Mouse (Mus musculus): ENCODE results near the gene Slc30a10. TPM values are rescaled to one million over a fixed set of nuclear protein-coding genes. Genes with fewer than 3 reads are reported as not detected.

Gene Slc30a10
- polyA plus RNA-seq, 1 experiment from 2014 or later: 0.35 TPM

DNA sequence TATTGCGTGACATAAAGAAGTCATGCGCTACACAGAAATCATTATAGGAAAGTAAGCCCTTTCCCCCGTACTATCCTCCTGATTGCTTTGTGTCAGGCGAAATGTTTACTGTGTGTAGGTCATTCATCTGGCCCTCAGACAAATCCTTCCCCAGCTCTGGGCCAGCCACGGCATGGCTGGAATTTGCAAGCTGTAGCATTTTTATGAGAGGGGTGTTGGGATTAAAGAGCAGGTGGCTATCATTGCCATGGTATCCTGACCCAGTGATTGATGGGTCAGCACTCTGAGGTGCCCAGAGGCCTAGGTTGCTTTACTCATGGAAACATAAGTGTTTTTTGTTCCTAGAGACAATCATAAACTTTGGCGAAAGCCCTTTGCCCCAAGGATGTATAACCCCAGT is 35.2 kb downstream of the Slc30a10 start:
- WGBS: 51% methylated on average over 6 of the region's 6 CpGs
- no peak for ATAC-seq (ENCODE audit: insufficient number of reproducible peaks, insufficient read depth, low FRiP score, low read depth)
- Histone ChIP-seq H3K9ac (replicated peaks; ENCODE audit: low read depth, low read length) (no peak overlapping the region), H3K4me2 (replicated peaks; ENCODE audit: low read depth, low read length) (no peak overlapping the region), H3K27ac (ENCODE audit: low read length) (no peak overlapping the region), H3K4me3 (ENCODE audit: low read depth, low read length) (no peak overlapping the region), H3K36me3 (ENCODE audit: control insufficient read depth, insufficient read depth, low read length) (no peaks in the 10 kb centered on the region), H3K27me3 (ENCODE audit: control insufficient read depth, insufficient read depth, low read length) (no peaks in the 10 kb centered on the region), H3K4me1 (ENCODE audit: control insufficient read depth, insufficient read depth, low read length) (no peaks in the 10 kb centered on the region), H3K9me3 (ENCODE audit: control insufficient read depth, low read depth, low read length) (no peaks in the 10 kb centered on the region)

DNA sequence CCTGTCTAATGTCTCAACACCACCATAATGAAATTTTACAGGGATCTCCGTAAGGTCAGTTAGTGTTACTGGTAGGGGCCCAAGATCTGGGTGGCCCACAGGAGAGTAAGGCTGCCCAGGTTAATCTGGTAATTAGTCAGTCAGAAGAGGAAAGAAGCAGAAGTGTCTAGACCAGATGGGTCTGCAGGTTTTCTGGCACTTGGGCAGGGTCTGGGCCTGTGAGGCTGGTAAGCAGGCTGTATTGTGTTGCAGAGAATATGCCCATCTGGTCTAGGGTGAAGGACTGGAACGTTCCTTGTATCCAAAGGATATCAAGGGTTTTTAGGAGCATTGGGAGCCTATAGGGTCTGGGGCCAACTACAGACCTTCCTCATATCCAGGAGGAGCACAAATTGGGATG is 36.0 kb downstream of the Slc30a10 start:
- Histone ChIP-seq H3K4me2 (replicated peaks; ENCODE audit: low read depth, low read length) (no peak overlapping the region), H3K36me3 (ENCODE audit: control insufficient read depth, insufficient read depth, low read length) (no peaks in the 10 kb centered on the region), H3K27me3 (ENCODE audit: control insufficient read depth, insufficient read depth, low read length) (no peaks in the 10 kb centered on the region), H3K9ac (replicated peaks; ENCODE audit: low read depth, low read length) (no peak overlapping the region), H3K9me3 (ENCODE audit: control insufficient read depth, low read depth, low read length) (no peaks in the 10 kb centered on the region), H3K4me1 (ENCODE audit: control insufficient read depth, insufficient read depth, low read length) (no peaks in the 10 kb centered on the region), H3K4me3 (ENCODE audit: low read depth, low read length) (no peak overlapping the region), H3K27ac (ENCODE audit: low read length) (no peak overlapping the region)
- no peak for ATAC-seq (ENCODE audit: insufficient number of reproducible peaks, insufficient read depth, low FRiP score, low read depth)
- 88% methylated on average over 2 of the region's 2 CpGs for WGBS

DNA sequence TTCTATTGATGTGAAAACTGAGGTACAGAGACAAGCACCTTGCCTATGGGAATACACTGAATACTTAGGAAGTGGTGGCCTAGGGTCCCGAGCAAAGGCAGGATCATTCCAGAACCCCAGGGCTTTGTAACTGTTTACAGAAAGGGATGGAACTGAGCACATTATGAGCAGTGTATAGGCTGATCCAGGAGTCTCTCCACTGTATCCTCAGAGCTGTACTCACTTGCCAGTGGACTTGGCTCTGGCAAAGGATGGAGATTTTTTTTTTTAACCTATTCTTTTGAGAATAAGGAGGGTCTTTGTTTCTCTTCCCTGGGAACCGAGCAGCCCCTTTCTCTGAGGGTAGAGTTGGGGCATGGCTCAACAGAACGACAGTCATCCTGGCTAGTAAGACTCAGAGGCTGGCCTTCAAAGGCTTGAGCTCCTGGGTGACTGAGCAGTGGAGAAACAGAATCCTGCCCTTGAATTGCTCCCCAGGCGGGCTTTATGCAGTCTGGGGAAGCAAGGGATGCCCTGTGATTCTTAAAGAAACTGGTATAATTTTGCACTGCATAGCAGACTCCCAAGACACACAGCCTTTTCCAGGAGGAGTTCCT is 38.9 kb downstream of the Slc30a10 start:
- Histone ChIP-seq H3K4me1 (ENCODE audit: control insufficient read depth, insufficient read depth, low read length) (no peaks in the 10 kb centered on the region), H3K27me3 (ENCODE audit: control insufficient read depth, insufficient read depth, low read length) (no peaks in the 10 kb centered on the region), H3K9me3 (ENCODE audit: control insufficient read depth, low read depth, low read length) (no peaks in the 10 kb centered on the region), H3K9ac (replicated peaks; ENCODE audit: low read depth, low read length) (no peak overlapping the region), H3K4me3 (ENCODE audit: low read depth, low read length) (no peak overlapping the region), H3K27ac (ENCODE audit: low read length) (no peak overlapping the region), H3K4me2 (replicated peaks; ENCODE audit: low read depth, low read length) (no peak overlapping the region), H3K36me3 (ENCODE audit: control insufficient read depth, insufficient read depth, low read length) (no peaks in the 10 kb centered on the region)
- 49% methylated on average over 4 of the region's 4 CpGs for WGBS
- no peak for ATAC-seq (ENCODE audit: insufficient number of reproducible peaks, insufficient read depth, low FRiP score, low read depth)

DNA sequence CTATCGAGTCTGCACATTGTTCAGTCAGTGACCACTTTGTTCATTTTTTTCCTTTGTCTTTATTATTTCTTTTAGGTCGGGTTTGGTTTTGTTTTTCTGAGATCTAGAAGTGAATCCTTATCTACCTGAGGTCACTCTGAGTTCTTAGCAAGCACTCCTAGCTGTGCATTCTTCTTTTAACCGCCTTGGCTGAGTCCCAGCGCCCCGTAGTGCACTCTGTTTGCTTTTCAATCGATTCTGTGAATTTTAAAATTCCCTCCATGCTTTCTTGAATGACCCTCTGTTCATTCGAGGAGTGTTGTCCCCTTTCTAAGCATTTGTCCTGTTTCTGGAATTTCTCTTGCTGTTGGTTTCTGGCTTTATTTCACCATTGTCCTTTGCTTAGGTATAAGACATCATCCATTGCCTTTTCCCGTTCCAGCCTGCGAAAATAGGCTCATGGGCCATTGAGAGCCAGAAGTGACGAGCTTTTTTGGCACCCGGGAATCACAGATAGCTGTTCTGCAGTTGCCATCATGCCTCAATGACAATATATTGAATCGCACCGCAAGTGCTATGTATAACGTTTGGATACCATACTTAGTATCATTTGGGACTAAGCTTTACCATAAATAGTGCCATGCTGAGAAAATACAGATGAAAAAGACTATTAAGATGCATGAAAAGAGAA is 42.3 kb downstream of the Slc30a10 start:
- Histone ChIP-seq H3K4me1 (ENCODE audit: control insufficient read depth, insufficient read depth, low read length) (no peaks in the 10 kb centered on the region), H3K27me3 (ENCODE audit: control insufficient read depth, insufficient read depth, low read length) (no peaks in the 10 kb centered on the region), H3K27ac (ENCODE audit: low read length) (no peak overlapping the region), H3K4me3 (ENCODE audit: low read depth, low read length) (no peak overlapping the region), H3K36me3 (ENCODE audit: control insufficient read depth, insufficient read depth, low read length) (no peaks in the 10 kb centered on the region), H3K4me2 (replicated peaks; ENCODE audit: low read depth, low read length) (no peak overlapping the region), H3K9me3 (ENCODE audit: control insufficient read depth, low read depth, low read length) (no peaks in the 10 kb centered on the region), H3K9ac (replicated peaks; ENCODE audit: low read depth, low read length) (no peak overlapping the region)
- no peak for ATAC-seq (ENCODE audit: insufficient number of reproducible peaks, insufficient read depth, low FRiP score, low read depth)
- WGBS: 69% methylated on average over 14 of the region's 14 CpGs

DNA sequence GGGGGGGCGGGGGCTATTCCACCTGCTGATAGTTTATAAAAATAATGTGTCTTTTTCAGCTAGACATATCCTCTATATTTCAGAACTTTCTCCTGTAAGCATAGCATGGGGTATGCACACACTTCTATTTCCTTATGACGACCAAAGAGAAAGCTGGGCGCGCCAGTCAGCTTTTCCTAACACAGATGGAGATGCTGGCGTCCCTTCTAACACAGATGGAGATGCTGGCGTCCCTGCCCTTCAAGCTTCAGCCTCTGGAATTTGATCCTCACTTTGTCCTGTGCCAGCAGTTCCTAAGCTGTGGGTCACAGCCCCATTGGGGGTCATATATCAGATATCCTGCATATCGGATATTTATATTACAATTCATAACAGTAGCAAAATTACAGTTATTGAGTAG is 46.0 kb downstream of the Slc30a10 start:
- Histone ChIP-seq H3K4me2 (replicated peaks; ENCODE audit: low read depth, low read length) (no peak overlapping the region), H3K27me3 (ENCODE audit: control insufficient read depth, insufficient read depth, low read length) (no peaks in the 10 kb centered on the region), H3K4me1 (ENCODE audit: control insufficient read depth, insufficient read depth, low read length) (no peaks in the 10 kb centered on the region), H3K9me3 (ENCODE audit: control insufficient read depth, low read depth, low read length) (no peaks in the 10 kb centered on the region), H3K27ac (ENCODE audit: low read length) (no peak overlapping the region), H3K36me3 (ENCODE audit: control insufficient read depth, insufficient read depth, low read length) (no peaks in the 10 kb centered on the region), H3K4me3 (ENCODE audit: low read depth, low read length) (no peak overlapping the region), H3K9ac (replicated peaks; ENCODE audit: low read depth, low read length) (no peak overlapping the region)
- WGBS: 70% methylated on average over 7 of the region's 7 CpGs
- no peak for ATAC-seq (ENCODE audit: insufficient number of reproducible peaks, insufficient read depth, low FRiP score, low read depth)

DNA sequence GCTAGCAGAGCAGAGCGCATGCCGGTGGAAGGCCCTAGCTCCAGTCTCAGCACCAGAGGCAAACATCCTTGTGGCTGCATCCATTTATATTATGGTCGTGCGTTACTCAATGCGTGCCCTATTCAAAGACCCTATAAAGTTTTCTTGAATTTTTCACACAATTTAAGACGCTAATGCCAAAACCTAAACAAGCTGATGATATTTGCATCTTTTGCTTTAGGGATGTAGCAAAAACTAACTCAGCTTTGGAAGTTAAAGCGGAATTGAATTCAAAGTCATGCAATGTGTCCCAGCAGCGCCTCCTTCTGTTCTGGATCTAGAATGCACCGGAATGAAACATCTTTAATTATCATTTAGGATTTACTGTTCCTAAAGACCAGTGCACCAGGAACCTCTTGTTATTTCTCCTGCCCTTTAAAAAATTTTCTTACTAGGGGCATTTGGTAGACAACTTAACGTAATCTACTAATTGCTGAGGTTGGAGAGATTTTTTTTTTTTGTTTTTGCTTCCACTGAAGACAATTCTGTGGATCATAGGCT is 47.2 kb downstream of the Slc30a10 start:
- Histone ChIP-seq H3K4me1 (ENCODE audit: control insufficient read depth, insufficient read depth, low read length) (no peaks in the 10 kb centered on the region), H3K27ac (ENCODE audit: low read length) (no peak overlapping the region), H3K27me3 (ENCODE audit: control insufficient read depth, insufficient read depth, low read length) (no peaks in the 10 kb centered on the region), H3K9me3 (ENCODE audit: control insufficient read depth, low read depth, low read length) (no peaks in the 10 kb centered on the region), H3K4me2 (replicated peaks; ENCODE audit: low read depth, low read length) (no peak overlapping the region), H3K9ac (replicated peaks; ENCODE audit: low read depth, low read length) (no peak overlapping the region), H3K36me3 (ENCODE audit: control insufficient read depth, insufficient read depth, low read length) (no peaks in the 10 kb centered on the region), H3K4me3 (ENCODE audit: low read depth, low read length) (no peak overlapping the region)
- ATAC-seq (ENCODE audit: insufficient number of reproducible peaks, insufficient read depth, low FRiP score, low read depth): no peak
- WGBS: 36% methylated on average over 10 of the region's 10 CpGs

DNA sequence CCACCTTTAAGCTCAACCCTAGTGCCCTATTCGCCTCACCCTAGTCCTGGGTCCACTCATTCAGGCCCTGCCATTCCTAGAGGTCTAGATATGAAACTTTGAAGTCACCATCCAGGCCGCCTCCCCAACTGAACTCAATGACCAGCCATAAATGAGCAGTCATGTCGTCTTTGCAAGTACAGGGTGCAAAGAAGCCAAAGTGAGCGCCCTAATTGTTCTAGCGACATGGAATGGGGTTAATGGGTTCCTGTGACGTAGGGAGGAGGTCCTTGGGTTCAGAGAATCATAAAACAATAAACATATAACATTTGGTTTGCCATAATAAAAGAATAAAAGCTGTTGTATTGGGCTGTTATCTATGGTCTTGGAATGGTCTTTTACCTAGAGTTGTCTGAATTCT is 47.9 kb downstream of the Slc30a10 start:
- ATAC-seq (ENCODE audit: insufficient number of reproducible peaks, insufficient read depth, low FRiP score, low read depth): no peak

DNA sequence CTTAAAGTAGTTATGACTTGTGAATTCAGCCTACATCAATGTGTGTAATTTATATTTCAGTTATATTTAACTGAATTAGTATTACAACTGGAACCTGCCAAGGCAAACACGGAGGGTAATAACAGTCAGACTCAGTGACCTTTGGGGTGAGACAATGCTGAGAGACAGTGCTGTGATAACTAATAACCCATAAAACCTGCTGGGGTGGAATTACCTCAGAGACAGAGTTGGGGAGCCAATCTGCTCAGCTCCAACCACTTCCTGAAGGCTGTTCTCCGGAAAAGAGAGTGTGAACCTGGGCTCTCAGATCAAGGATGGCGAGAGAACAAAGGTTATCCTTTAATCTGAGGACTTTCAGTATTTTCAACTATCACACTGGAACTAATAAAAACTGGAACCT is 54.4 kb downstream of the Slc30a10 start:
- Histone ChIP-seq H3K4me2 (replicated peaks; ENCODE audit: low read depth, low read length) (no peak overlapping the region), H3K9ac (replicated peaks; ENCODE audit: low read depth, low read length) (no peak overlapping the region), H3K9me3 (ENCODE audit: control insufficient read depth, low read depth, low read length) (no peaks in the 10 kb centered on the region), H3K27ac (ENCODE audit: low read length) (no peak overlapping the region), H3K36me3 (ENCODE audit: control insufficient read depth, insufficient read depth, low read length) (no peaks in the 10 kb centered on the region), H3K27me3 (ENCODE audit: control insufficient read depth, insufficient read depth, low read length) (no peaks in the 10 kb centered on the region), H3K4me1 (ENCODE audit: control insufficient read depth, insufficient read depth, low read length) (no peaks in the 10 kb centered on the region), H3K4me3 (ENCODE audit: low read depth, low read length) (no peak overlapping the region)
- no peak for ATAC-seq (ENCODE audit: insufficient number of reproducible peaks, insufficient read depth, low FRiP score, low read depth)
- WGBS: 72% methylated on average over 3 of the region's 3 CpGs

More for the DNA sequence above, 47.9 kb downstream of the Slc30a10 start:
- Histone ChIP-seq H3K4me2 (replicated peaks; ENCODE audit: low read depth, low read length) (no peak overlapping the region), H3K27ac (ENCODE audit: low read length) (no peak overlapping the region), H3K4me1 (ENCODE audit: control insufficient read depth, insufficient read depth, low read length) (no peaks in the 10 kb centered on the region), H3K4me3 (ENCODE audit: low read depth, low read length) (no peak overlapping the region), H3K9ac (replicated peaks; ENCODE audit: low read depth, low read length) (no peak overlapping the region), H3K36me3 (ENCODE audit: control insufficient read depth, insufficient read depth, low read length) (no peaks in the 10 kb centered on the region), H3K9me3 (ENCODE audit: control insufficient read depth, low read depth, low read length) (no peaks in the 10 kb centered on the region), H3K27me3 (ENCODE audit: control insufficient read depth, insufficient read depth, low read length) (no peaks in the 10 kb centered on the region)
- 59% methylated on average over 6 of the region's 6 CpGs for WGBS

All from stomach, embryonic 14.5 days (tissue).